ENCODE assay signal across 8 mouse cellular contexts in genomic region chr11:69395634-69396373, GRCm38 (mm10). TPM values are rescaled to one million over a fixed set of nuclear protein-coding genes. Genes with fewer than 3 reads are reported as not detected.
DNase-seq lines count a peak whose midpoint lies in the region; ATAC-seq and TF ChIP-seq lines count a peak whose summit lies in the region.

No protein-coding gene starts in this region.

- H3K9ac ChIP-seq in ES-E14 (ENCODE audit: insufficient read depth, low read depth, low read length, poor library complexity, severe bottlenecking) = peak overlapping the region; percentile 97
- peak overlapping the region; percentile 97 for H3K9ac ChIP-seq in forebrain, embryonic 16.5 days (replicated peaks; ENCODE audit: low read depth, low read length)
- H3K9ac ChIP-seq in lung, embryonic 15.5 days = peak overlapping the region; percentile 93

- peak; percentile 94 for ATAC-seq in forebrain, embryonic 16.5 days
- peak; percentile 86 for ATAC-seq in lung, embryonic 15.5 days (ENCODE audit: borderline replicate concordance, extremely low read depth, low FRiP score, low TSS enrichment)

- peak overlapping the region; percentile 78 for H3K4me2 ChIP-seq in forebrain, embryonic 16.5 days (ENCODE audit: low read length)
- H3K4me2 ChIP-seq in lung, embryonic 15.5 days = peak overlapping the region; percentile 68

- H3K27ac ChIP-seq in ES-E14 (ENCODE audit: insufficient read depth, low read depth, low read length, poor library complexity, severe bottlenecking) = peak overlapping the region; percentile 89
- H3K27ac ChIP-seq in forebrain, embryonic 16.5 days (ENCODE audit: low read length) = peak overlapping the region; percentile 99
- peak overlapping the region; percentile 97 for H3K27ac ChIP-seq in lung, embryonic 15.5 days

- peak overlapping the region; percentile 80 to 91 for H3K4me3 ChIP-seq in ES-E14 (ENCODE audit: insufficient read depth in 1 of 2, low read depth in 1 of 2, low read length in 2 of 2, poor library complexity in 1 of 2, severe bottlenecking in 1 of 2)
- H3K4me3 ChIP-seq in forebrain, embryonic 16.5 days (replicated peaks; ENCODE audit: low read length) = peak overlapping the region; percentile 65
- peak overlapping the region; percentile 69 for H3K4me3 ChIP-seq in lung, embryonic 15.5 days

- DNase-seq in ES-E14 (ENCODE audit: low read depth, low spot score) = peak; percentile 99
- peak; percentile 98 for DNase-seq in cerebellum, adult 11-12 months
- DNase-seq in heart, postnatal 4 days = peak; percentile 95
- peak; percentile 97 to 98 for DNase-seq in layer of hippocampus, adult 8-10 months (ENCODE audit: low spot score in 2 of 2)
- DNase-seq in ovary, adult 18-20 months (ENCODE audit: low spot score) = peak; percentile 96
- DNase-seq in thymus, postnatal 0 days (ENCODE audit: low spot score) = peak; percentile 99

- in situ Hi-C loops in ES-E14 (cut with MboI; ENCODE audit: low sequenced_read_pairs in 2 of 2, unreplicated experiment in 2 of 2) = no loop called here

- no peaks in the 10 kb centered on the region for H3K9me3 ChIP-seq in ES-E14 (ENCODE audit: control insufficient read depth, insufficient read depth, low read depth, low read length)
- no peaks in the 10 kb centered on the region for H3K9me3 ChIP-seq in forebrain, embryonic 16.5 days (ENCODE audit: control insufficient read depth, low read length)
- H3K9me3 ChIP-seq in lung, embryonic 15.5 days = no peaks in the 10 kb centered on the region

- under 1% methylated on average over 48 of the region's 48 CpGs for WGBS in forebrain, embryonic 16.5 days
- under 1% methylated on average over 48 of the region's 48 CpGs for WGBS in lung, embryonic 15.5 days

- H3K4me1 ChIP-seq in ES-E14 (ENCODE audit: control insufficient read depth in 2 of 2, insufficient read depth in 2 of 2, low read length in 2 of 2, poor library complexity in 1 of 2) = peaks cover 0 to 5% of the 10 kb centered on the region in 2 experiments; a peak in 1 of 4 replicates
- H3K4me1 ChIP-seq in forebrain, embryonic 16.5 days (replicated peaks; ENCODE audit: control insufficient read depth, insufficient read depth, low read length) = peaks cover 18% of the 10 kb centered on the region
- peaks cover 42% of the 10 kb centered on the region for H3K4me1 ChIP-seq in lung, embryonic 15.5 days

- H3K27me3 ChIP-seq in forebrain, embryonic 16.5 days (replicated peaks; ENCODE audit: control insufficient read depth, insufficient read depth, low read length) = no peaks in the 10 kb centered on the region
- H3K27me3 ChIP-seq in lung, embryonic 15.5 days = no peaks in the 10 kb centered on the region

- H3K36me3 ChIP-seq in ES-E14 (ENCODE audit: control insufficient read depth, insufficient read depth, low read length, poor library complexity, severe bottlenecking) = peaks cover 8% of the 10 kb centered on the region; the same call in 1 of the 2 replicates
- peaks cover 13% of the 10 kb centered on the region for H3K36me3 ChIP-seq in forebrain, embryonic 16.5 days (ENCODE audit: control insufficient read depth, insufficient read depth)
- peaks cover 10% of the 10 kb centered on the region for H3K36me3 ChIP-seq in lung, embryonic 15.5 days

TF ChIP-seq in ES-E14, 5 proteins besides CTCF, POLR2A, EP300 and RAD21:
- peak; percentile 99 for TF ChIP-seq CHD2 (IDR thresholded peaks at IDR 0.05; ENCODE audit: low read depth, low read length)
- TF ChIP-seq HCFC1 (IDR thresholded peaks at IDR 0.05; ENCODE audit: borderline replicate concordance, insufficient read depth, low read length) = peak; percentile 99
- TF ChIP-seq MAFK (IDR thresholded peaks at IDR 0.05; ENCODE audit: insufficient read depth, low read depth, low read length) = no peak
- TF ChIP-seq ZNF384 (IDR thresholded peaks at IDR 0.05; ENCODE audit: low read depth, low read length) = no peak

RNA-seq across cellular contexts. Expression of gene Cyb5d1, which starts 0.4 kb away (rescaled TPM):
- total RNA-seq in ES-E14 (2012; rRNA removed) = 18.8 and 29.0 TPM in 2 replicates
- 42.5 and 44.2 TPM in 2 replicates for polyA plus RNA-seq in forebrain, embryonic 16.5 days (2015; fragmentation: Nextera tagmentation; extraction: Ambion mirVana)
- total RNA-seq in heart, postnatal 4 days (2021) = 10 to 100 TPM; 21.3 to 22.1 TPM
- 10 to 100 TPM; 37.5 to 51.2 (median 46.5) TPM for total RNA-seq in layer of hippocampus, adult 8-10 months (2022)
- polyA plus RNA-seq in lung, embryonic 15.5 days (2015; fragmentation: Nextera tagmentation; extraction: Ambion mirVana) = 28.4 and 31.5 TPM in 2 replicates
- polyA plus RNA-seq in thymus, postnatal 0 days (2015; fragmentation: Nextera tagmentation; extraction: Ambion mirVana) = 25.9 and 28.3 TPM in 2 replicates

RNA-seq across cellular contexts. Expression of gene Naa38, which starts 0.5 kb away (rescaled TPM):
- 191 and 202 TPM in 2 replicates for total RNA-seq in ES-E14 (2012; rRNA removed)
- 79.2 and 86.1 TPM in 2 replicates for polyA plus RNA-seq in forebrain, embryonic 16.5 days (2015; fragmentation: Nextera tagmentation; extraction: Ambion mirVana)
- total RNA-seq in heart, postnatal 4 days (2021) = 100 to 1,000 TPM in 1 of 2 experiments, 10 to 100 TPM in 1; 92.3 to 101 TPM
- 100 to 1,000 TPM; 101 to 126 (median 111) TPM for total RNA-seq in layer of hippocampus, adult 8-10 months (2022)
- polyA plus RNA-seq in lung, embryonic 15.5 days (2015; fragmentation: Nextera tagmentation; extraction: Ambion mirVana) = 151 and 168 TPM in 2 replicates
- 194 and 211 TPM in 2 replicates for polyA plus RNA-seq in thymus, postnatal 0 days (2015; fragmentation: Nextera tagmentation; extraction: Ambion mirVana)

RNA-seq across cellular contexts. Expression of gene Tmem88, which starts 2.2 kb away (rescaled TPM):
- total RNA-seq in ES-E14 (2012; rRNA removed) = 23.9 and 43.3 TPM in 2 replicates
- polyA plus RNA-seq in forebrain, embryonic 16.5 days (2015; fragmentation: Nextera tagmentation; extraction: Ambion mirVana) = 5.9 and 6.2 TPM in 2 replicates
- total RNA-seq in heart, postnatal 4 days (2021) = 10 to 100 TPM; 37.1 to 38.3 TPM
- total RNA-seq in layer of hippocampus, adult 8-10 months (2022) = 1 to 10 TPM; 2.2 to 2.8 (median 2.5) TPM
- polyA plus RNA-seq in lung, embryonic 15.5 days (2015; fragmentation: Nextera tagmentation; extraction: Ambion mirVana) = 46.7 and 49.8 TPM in 2 replicates
- 10.4 and 12.9 TPM in 2 replicates for polyA plus RNA-seq in thymus, postnatal 0 days (2015; fragmentation: Nextera tagmentation; extraction: Ambion mirVana)

RNA-seq across cellular contexts. Expression of gene Kdm6b, which starts 17.7 kb away (rescaled TPM):
- 7.9 and 9.4 TPM in 2 replicates for total RNA-seq in ES-E14 (2012; rRNA removed)
- 48.4 and 52.8 TPM in 2 replicates for polyA plus RNA-seq in forebrain, embryonic 16.5 days (2015; fragmentation: Nextera tagmentation; extraction: Ambion mirVana)
- total RNA-seq in heart, postnatal 4 days (2021) = 10 to 100 TPM; 48.3 to 49.7 TPM
- 10 to 100 TPM; 32.3 to 36.4 (median 34.8) TPM for total RNA-seq in layer of hippocampus, adult 8-10 months (2022)
- 22.7 and 23.4 TPM in 2 replicates for polyA plus RNA-seq in lung, embryonic 15.5 days (2015; fragmentation: Nextera tagmentation; extraction: Ambion mirVana)
- 31.5 and 45.6 TPM in 2 replicates for polyA plus RNA-seq in thymus, postnatal 0 days (2015; fragmentation: Nextera tagmentation; extraction: Ambion mirVana)

RNA-seq across cellular contexts. Expression of gene Chd3, which starts 26.6 kb away (rescaled TPM):
- 21.6 and 27.0 TPM in 2 replicates for total RNA-seq in ES-E14 (2012; rRNA removed)
- polyA plus RNA-seq in forebrain, embryonic 16.5 days (2015; fragmentation: Nextera tagmentation; extraction: Ambion mirVana) = 132 and 146 TPM in 2 replicates
- total RNA-seq in heart, postnatal 4 days (2021) = 10 to 100 TPM; 75.3 to 76.7 TPM
- 100 to 1,000 TPM; 435 to 510 (median 495) TPM for total RNA-seq in layer of hippocampus, adult 8-10 months (2022)
- 56.7 and 59.4 TPM in 2 replicates for polyA plus RNA-seq in lung, embryonic 15.5 days (2015; fragmentation: Nextera tagmentation; extraction: Ambion mirVana)
- 10.7 and 13.2 TPM in 2 replicates for polyA plus RNA-seq in thymus, postnatal 0 days (2015; fragmentation: Nextera tagmentation; extraction: Ambion mirVana)

Comparison
In these comparisons a context has a peak if more than half of its experiments do, and no peak if none do; other contexts are left out.
1. Peak in every context shown above with its lines: DNase-seq, ATAC-seq, H3K4me3 ChIP-seq and H3K27ac ChIP-seq.